Mouse (Mus musculus) embryonic facial prominence, embryonic 12.5 days (tissue): ENCODE measurements at regions not wholly inside any gene's neighbourhood (a gene's known extent, or its start where the extent isn't known, plus 50 kb on each side); places are given as distances from the start of the nearest gene placed in this dataset.

ENCODE experiments used
- ATAC-seq: fragments of 200-750 bp; cut with Nextera tagmentation; 2 replicates; pipeline ENCODE4 v1.8.0; 2017; ENCODE audit not compliant: insufficient number of reproducible peaks, insufficient read depth, low FRiP score, low TSS enrichment
- H3K27ac ChIP-seq: fragments of 300-500 bp; sonication (generic); 2 replicates; pipeline ENCODE4 v1.5.1; 2016; ENCODE audit warnings: mild to moderate bottlenecking
- H3K27me3 ChIP-seq: fragments of 300-500 bp; sonication (generic); 2 replicates; pipeline ENCODE4 v1.6.1; 2016; ENCODE audit warnings: mild to moderate bottlenecking, moderate library complexity
- H3K36me3 ChIP-seq: fragments of 300-500 bp; sonication (generic); 2 replicates; pipeline ENCODE4 v1.6.1; 2016; ENCODE audit warnings: mild to moderate bottlenecking
- H3K4me1 ChIP-seq: fragments of 300-500 bp; sonication (generic); 2 replicates; pipeline ENCODE4 v1.6.1; 2016
- H3K4me2 ChIP-seq: fragments of 300-500 bp; sonication (generic); replicated peaks from 2 replicates; pipeline ENCODE4 v1.6.1; 2016; ENCODE audit warnings: mild to moderate bottlenecking, moderate library complexity
- H3K4me3 ChIP-seq: fragments of 300-500 bp; sonication (generic); 2 replicates; pipeline ENCODE4 v1.5.1; 2016; ENCODE audit warnings: mild to moderate bottlenecking
- H3K9ac ChIP-seq: fragments of 300-500 bp; sonication (generic); 2 replicates; pipeline ENCODE4 v1.6.1; 2016; ENCODE audit warnings: mild to moderate bottlenecking, moderate library complexity
- H3K9me3 ChIP-seq: fragments of 300-500 bp; sonication (generic); 2 replicates; pipeline ENCODE4 v1.6.1; 2016; ENCODE audit warnings: mild to moderate bottlenecking, moderate library complexity
- WGBS: fragments of 180-500 bp; shearing (Covaris S2); methylation state at CpG from one replicate; pipeline ENCODE4 v1.1.7; 2016; 5-methylcytosine and 5-hydroxymethylcytosine counted together

DNA sequence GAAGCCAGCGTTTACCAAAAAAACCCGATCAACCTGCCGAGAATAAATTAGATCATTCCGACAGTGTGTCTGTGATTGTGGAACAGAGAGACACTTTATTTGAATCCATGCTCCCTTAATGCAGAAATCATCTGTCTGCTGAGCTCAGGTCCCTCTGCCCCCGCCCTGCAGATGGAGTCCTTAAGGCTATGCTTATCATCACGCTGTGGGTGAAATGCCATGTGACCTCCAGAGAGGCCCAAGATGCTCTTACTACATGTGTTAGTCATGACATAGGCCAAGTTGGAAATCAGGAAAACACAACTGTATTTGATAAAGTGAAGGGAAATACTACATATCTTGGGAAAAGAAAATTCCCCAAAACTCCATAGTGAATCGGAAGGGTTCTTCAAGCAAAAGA is 206.8 kb upstream of the Pfn2 start:
- ATAC-seq: no peak
- no peaks in the 10 kb centered on the region for H3K36me3 ChIP-seq
- 86% methylated on average over 7 of the region's 7 CpGs for WGBS
- no peak overlapping the region for H3K4me2 ChIP-seq
- no peaks in the 10 kb centered on the region for H3K4me1 ChIP-seq
- no peaks in the 10 kb centered on the region for H3K27me3 ChIP-seq
- no peak overlapping the region for H3K4me3 ChIP-seq
- H3K27ac ChIP-seq: no peak overlapping the region
- H3K9me3 ChIP-seq: no peaks in the 10 kb centered on the region
- H3K9ac ChIP-seq: no peak overlapping the region

DNA sequence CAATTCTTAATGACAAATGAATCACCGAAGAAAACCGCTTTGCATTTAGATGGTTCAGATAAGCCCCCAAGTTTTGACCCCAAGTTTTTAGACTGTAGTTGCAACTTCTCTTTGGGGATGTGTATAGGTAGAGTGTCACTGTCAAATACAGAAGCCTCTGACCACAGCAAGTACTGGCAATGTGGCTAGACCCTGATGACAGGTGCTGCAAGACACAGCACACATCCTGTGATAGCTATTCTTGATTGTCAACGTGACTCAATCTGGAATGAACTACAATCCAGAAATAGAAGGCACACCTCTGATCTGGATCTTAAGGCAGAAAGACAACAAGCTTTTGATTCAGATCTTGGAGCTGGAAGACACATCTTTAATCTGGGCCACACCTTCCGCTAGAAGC is 207.3 kb upstream of the Pfn2 start:
- WGBS: 95% methylated on average over 4 of the region's 4 CpGs
- H3K36me3 ChIP-seq: no peaks in the 10 kb centered on the region
- H3K27ac ChIP-seq: no peak overlapping the region
- H3K9ac ChIP-seq: no peak overlapping the region
- no peak overlapping the region for H3K4me3 ChIP-seq
- no peak overlapping the region for H3K4me2 ChIP-seq
- no peak for ATAC-seq
- no peaks in the 10 kb centered on the region for H3K9me3 ChIP-seq
- no peaks in the 10 kb centered on the region for H3K27me3 ChIP-seq
- no peaks in the 10 kb centered on the region for H3K4me1 ChIP-seq

DNA sequence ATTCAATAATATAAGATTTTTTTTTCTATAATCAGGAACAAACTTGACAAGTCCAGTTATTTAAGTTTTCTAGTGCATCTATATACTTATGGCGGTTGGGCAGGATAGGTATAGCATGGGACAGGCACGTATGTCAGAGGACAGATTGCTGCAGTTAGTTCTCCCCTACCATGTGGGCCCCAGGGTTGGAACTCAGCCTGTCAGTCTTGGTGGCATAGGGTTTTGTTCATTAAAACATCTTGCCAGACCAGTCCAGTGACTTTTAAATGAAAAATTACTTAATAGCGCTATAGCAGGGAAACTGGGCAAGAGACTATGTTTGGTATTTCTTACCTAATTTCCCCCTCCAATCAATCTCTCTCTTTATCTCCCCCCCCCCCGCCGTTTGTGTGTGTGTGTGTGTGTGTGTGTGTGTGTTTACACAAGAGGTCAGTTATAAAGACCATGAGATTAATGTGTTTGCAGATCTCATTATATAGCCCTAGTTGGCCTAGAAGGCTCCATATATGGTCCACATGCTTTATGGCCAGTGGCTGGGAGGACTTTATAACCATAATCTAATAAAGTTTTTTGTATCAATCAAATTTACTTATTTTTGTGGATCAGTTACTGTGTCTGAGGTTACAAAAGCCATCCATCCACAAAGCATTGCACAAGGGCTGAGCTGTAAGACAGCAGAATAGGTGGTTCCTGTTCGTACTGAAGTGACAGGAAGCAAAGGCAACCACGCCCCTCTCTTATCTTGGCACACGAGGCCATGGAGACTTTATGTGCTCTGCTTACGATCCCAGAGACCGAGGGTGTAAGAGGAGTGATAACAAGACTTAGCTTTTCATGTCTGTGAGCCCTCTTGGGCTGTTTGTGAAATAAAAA is 208.5 kb upstream of the Pfn2 start:
- no peak overlapping the region for H3K4me2 ChIP-seq
- no peak for ATAC-seq
- H3K27ac ChIP-seq: no peak overlapping the region
- no peaks in the 10 kb centered on the region for H3K36me3 ChIP-seq
- no peaks in the 10 kb centered on the region for H3K4me1 ChIP-seq
- WGBS: 75% methylated on average over 10 of the region's 10 CpGs
- no peaks in the 10 kb centered on the region for H3K27me3 ChIP-seq
- no peaks in the 10 kb centered on the region for H3K9me3 ChIP-seq
- no peak overlapping the region for H3K9ac ChIP-seq
- H3K4me3 ChIP-seq: no peak overlapping the region

DNA sequence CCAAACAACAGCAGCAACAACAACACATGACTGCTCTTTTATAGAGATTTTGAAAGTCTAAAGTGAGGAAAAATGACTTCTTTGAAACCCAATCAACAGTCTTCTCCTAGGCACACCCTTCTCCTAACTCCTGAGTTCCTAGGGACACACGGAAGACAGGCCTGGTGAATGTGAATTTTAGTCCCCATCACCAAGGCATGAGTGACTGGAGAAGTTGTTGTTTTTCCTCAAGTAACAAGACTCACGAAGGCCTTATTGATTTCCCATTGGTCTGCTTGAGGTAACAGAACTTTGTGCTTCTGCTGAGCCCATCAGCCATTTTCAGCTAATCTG is 209.2 kb upstream of the Pfn2 start:
- H3K4me3 ChIP-seq: no peak overlapping the region
- no peak overlapping the region for H3K9ac ChIP-seq
- H3K27me3 ChIP-seq: no peaks in the 10 kb centered on the region
- no peak overlapping the region for H3K4me2 ChIP-seq
- H3K4me1 ChIP-seq: no peaks in the 10 kb centered on the region
- no peaks in the 10 kb centered on the region for H3K9me3 ChIP-seq
- no peaks in the 10 kb centered on the region for H3K36me3 ChIP-seq
- H3K27ac ChIP-seq: no peak overlapping the region
- ATAC-seq: no peak
- WGBS: 89% methylated on average over 2 of the region's 2 CpGs

DNA sequence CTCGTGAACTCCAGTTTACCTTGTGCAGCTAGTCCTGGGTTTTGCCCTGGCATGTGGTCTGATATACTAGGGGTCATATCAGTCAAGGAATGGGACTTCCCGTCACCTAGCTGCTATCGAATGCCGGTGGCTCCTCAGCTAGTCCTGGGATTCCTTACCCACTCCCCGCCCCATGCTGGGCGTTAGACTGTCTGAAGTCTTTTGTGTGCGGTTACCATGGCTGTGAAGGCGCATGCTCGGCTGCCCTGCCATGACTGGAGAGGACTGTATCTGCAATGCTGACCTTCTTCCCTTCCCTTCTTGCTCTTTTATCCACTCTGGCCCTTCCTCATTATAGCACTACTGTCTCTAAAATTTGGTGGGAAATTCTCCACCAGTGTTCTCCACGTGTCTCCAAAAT is 210.3 kb upstream of the Pfn2 start:
- Histone ChIP-seq H3K4me3 (no peak overlapping the region), H3K36me3 (no peaks in the 10 kb centered on the region), H3K9me3 (no peaks in the 10 kb centered on the region), H3K27me3 (no peaks in the 10 kb centered on the region), H3K9ac (no peak overlapping the region), H3K4me1 (no peaks in the 10 kb centered on the region), H3K4me2 (no peak overlapping the region), H3K27ac (no peak overlapping the region)
- ATAC-seq: no peak
- 49% methylated on average over 10 of the region's 10 CpGs for WGBS

DNA sequence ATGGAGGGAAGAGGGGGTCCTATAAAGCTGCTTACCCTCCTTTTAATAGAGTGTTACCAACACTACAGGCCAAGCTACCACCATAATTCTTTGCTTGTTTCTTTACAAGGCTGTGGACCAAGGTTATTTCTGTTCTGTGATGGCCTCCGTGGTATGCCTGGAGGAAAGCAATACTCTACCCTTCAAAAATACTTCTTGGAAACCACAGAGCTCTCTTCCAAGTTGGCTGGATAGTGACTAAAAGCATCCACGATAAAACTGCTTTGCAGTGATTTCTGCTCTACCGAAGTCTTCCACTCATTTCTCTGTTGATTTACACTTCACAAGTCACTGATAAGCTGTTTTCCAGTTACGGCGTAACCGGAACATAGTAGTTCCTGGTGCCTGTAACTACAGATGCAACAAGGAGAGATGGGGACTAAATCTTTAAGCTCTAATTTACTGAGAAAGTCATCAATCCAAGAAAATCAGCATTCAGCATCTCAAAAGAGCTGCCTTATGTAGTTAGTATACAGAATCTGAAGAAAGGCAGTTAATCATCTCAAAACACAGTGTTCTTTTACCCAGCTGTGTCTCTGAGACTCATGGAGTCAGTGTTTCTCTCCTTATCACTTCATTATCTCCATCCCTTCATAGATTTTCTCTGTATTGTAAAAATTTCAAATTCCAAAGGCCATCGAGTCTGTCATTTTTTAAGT is 216.1 kb upstream of the Pfn2 start:
- Histone ChIP-seq H3K4me2 (no peak overlapping the region), H3K27ac (no peak overlapping the region), H3K36me3 (no peaks in the 10 kb centered on the region), H3K4me1 (no peaks in the 10 kb centered on the region), H3K9ac (no peak overlapping the region), H3K9me3 (no peaks in the 10 kb centered on the region), H3K4me3 (no peak overlapping the region), H3K27me3 (no peaks in the 10 kb centered on the region)
- 92% methylated on average over 7 of the region's 7 CpGs for WGBS
- no peak for ATAC-seq

DNA sequence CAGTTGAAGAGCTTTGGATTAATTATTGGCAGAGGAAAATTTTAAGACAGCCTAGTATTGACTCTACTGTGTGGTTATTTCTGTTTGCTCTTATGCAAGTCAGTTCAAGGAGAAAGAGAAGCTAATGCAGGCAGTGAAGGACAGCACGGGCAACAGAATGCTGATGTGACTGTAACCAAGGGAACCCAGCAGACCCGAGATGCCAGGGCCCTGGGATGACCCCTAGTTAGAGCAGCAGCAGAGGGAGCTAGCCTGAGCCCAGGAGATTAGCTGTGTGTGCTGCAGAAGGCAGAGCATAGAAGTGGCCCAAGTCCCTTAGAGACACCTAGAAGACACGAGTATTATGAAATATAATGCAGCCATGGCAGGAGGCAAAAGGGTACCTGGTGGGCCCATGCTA is 223.7 kb upstream of the Pfn2 start:
- Histone ChIP-seq H3K4me1 (no peaks in the 10 kb centered on the region), H3K4me2 (no peak overlapping the region), H3K9me3 (no peaks in the 10 kb centered on the region), H3K27ac (no peak overlapping the region), H3K4me3 (no peak overlapping the region), H3K36me3 (no peaks in the 10 kb centered on the region), H3K27me3 (no peaks in the 10 kb centered on the region), H3K9ac (no peak overlapping the region)
- ATAC-seq: no peak
- 53% methylated on average over 3 of the region's 3 CpGs for WGBS

DNA sequence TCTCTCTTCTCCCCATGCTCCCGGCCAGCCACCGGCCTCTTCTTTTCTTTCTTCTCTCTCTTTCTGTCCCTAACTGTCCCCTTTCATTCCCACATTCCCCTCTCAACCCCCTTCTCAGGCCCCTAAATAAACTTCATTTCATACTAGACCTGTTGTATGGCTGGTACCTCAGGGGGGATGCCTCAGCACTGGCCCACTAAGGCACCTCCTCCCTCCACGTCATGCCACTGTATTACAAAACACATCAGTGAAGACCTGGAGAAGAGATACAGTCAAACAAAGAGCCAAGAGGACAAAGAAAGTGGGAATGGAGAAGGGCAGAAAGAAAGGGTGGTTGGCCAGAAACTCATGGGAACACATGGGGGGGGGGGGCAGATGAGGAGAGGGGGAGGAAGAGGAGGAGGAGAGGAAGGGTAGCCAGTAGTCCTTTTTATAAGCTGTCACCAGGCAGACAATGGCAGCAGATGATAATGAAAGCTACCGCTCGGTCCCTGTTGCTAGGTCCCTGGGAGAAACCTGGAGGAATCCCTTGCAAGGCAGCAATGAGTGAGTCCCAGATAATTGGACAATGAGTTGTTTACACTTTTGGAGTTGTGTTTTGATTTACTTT is 224.5 kb upstream of the Pfn2 start:
- H3K4me1 ChIP-seq: no peaks in the 10 kb centered on the region
- no peak for ATAC-seq
- H3K9ac ChIP-seq: no peak overlapping the region
- no peaks in the 10 kb centered on the region for H3K9me3 ChIP-seq
- no peak overlapping the region for H3K4me2 ChIP-seq
- no peaks in the 10 kb centered on the region for H3K36me3 ChIP-seq
- H3K27me3 ChIP-seq: no peaks in the 10 kb centered on the region
- no peak overlapping the region for H3K27ac ChIP-seq
- 66% methylated on average over 5 of the region's 5 CpGs for WGBS
- H3K4me3 ChIP-seq: no peak overlapping the region

DNA sequence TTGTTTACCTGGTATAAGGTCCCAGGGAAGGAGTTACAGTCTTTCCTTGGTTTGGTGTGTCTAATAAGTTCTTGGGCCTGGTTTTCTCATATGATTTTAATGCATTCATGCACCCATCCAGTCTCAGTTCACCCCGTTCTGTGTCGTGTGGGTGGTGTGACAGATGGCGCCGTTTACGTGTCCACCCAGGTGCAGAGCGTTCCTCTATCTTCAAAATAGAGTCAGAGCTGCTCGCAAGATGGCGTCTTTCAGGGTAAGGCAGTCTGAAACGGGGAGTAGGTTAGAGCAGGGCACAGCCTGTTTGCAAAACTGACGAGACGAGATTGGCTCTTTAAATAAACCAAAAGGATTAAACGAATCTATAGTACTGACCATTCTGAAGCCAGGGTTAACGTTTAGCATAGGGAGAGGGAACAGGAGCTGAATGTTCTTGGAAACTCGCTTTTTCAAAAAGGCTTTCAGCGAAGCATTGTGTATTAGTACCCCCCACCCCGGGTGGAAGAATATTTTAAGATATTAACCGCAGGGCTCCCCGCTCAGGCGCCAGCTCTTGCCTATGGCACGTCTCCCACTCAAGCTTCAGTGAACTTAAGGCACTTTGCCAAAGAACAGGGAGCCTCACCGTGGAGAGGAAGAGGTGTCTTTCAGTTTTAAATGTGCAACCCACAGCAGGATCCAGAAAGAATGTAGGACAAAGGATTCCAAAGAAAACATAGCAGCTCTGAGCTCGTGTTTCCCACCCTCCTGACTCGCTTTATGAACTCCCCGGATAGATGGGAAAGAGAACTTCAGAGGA is 241.7 kb upstream of the Pfn2 start:
- H3K4me3 ChIP-seq: no peak overlapping the region
- 83% methylated on average over 24 of the region's 24 CpGs for WGBS
- no peaks in the 10 kb centered on the region for H3K9me3 ChIP-seq
- no peak overlapping the region for H3K27ac ChIP-seq
- H3K4me2 ChIP-seq: no peak overlapping the region
- H3K36me3 ChIP-seq: no peaks in the 10 kb centered on the region
- no peak overlapping the region for H3K9ac ChIP-seq
- ATAC-seq: no peak
- no peaks in the 10 kb centered on the region for H3K27me3 ChIP-seq
- no peaks in the 10 kb centered on the region for H3K4me1 ChIP-seq

DNA sequence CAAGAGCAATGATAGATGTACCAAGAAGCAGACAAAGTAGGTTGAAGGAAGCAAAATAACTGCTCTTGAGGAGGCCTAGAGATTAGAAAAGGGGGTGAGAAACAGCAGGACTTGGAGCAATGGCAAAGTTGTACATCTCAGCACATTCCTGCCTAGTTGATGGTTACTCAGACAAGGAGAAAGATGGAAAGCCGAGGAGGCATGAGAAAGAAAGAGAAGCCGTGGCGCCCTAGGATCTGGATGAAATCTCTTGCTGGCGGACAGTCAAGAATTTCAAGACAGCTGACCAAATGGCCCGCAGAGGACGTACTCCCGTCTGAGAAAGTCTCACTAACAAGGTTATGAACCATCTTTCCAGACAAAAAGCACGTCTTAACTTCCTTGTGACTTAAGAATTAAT is 242.5 kb upstream of the Pfn2 start:
- H3K4me1 ChIP-seq: no peaks in the 10 kb centered on the region
- H3K27me3 ChIP-seq: no peaks in the 10 kb centered on the region
- no peak overlapping the region for H3K9ac ChIP-seq
- ATAC-seq: no peak
- H3K9me3 ChIP-seq: no peaks in the 10 kb centered on the region
- H3K4me3 ChIP-seq: no peak overlapping the region
- 94% methylated on average over 8 of the region's 8 CpGs for WGBS
- H3K36me3 ChIP-seq: no peaks in the 10 kb centered on the region
- H3K4me2 ChIP-seq: no peak overlapping the region
- no peak overlapping the region for H3K27ac ChIP-seq

DNA sequence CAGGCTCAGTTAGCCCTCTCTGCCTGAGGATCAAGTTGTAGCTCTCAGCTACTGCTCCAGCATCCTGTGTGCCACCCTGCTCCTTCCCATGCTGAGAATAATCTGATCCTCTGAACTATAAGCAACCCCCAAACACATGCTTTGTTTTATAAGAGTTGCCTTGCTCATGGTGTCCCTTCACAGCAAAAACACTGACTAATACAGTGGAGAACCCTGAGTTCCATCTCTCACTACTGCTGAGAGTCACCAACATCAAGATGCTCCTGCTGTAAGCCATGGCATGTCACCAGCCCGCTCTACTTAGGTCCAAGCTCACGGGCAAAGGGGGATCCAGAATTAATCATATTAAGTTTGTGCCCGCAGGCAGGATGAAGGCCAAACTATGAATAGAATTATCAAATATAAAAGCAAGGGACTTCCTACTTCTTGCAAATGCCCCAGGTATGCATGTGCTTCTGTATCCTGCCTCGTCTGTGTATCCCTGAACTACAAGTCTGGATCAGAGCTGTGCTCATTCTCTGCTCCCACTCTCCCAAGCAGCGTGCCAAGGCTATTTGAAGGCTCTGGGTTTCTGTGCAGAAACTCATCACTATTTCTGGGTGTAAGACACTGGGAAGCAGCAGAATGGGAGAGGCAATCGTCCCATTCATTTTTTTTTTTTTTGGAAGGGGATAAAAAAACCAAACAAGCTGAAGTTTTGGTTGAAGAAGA is 243.7 kb upstream of the Pfn2 start:
- H3K9ac ChIP-seq: no peak overlapping the region
- ATAC-seq: no peak
- 87% methylated on average over 6 of the region's 6 CpGs for whole genome bisulfite sequencing
- H3K4me2 ChIP-seq: no peak overlapping the region
- H3K27ac ChIP-seq: no peak overlapping the region
- no peaks in the 10 kb centered on the region for H3K36me3 ChIP-seq
- no peaks in the 10 kb centered on the region for H3K4me1 ChIP-seq
- H3K4me3 ChIP-seq: no peak overlapping the region
- H3K27me3 ChIP-seq: no peaks in the 10 kb centered on the region
- H3K9me3 ChIP-seq: no peaks in the 10 kb centered on the region
